Mouse (Mus musculus) kidney, adult 18-20 months (tissue): ENCODE measurements around the gene Panx3.

Source experiments
- DNase-seq: peaks from one replicate; pipeline ENCODE4 v3.0.0; 2021

Panx3 gene

DNA sequence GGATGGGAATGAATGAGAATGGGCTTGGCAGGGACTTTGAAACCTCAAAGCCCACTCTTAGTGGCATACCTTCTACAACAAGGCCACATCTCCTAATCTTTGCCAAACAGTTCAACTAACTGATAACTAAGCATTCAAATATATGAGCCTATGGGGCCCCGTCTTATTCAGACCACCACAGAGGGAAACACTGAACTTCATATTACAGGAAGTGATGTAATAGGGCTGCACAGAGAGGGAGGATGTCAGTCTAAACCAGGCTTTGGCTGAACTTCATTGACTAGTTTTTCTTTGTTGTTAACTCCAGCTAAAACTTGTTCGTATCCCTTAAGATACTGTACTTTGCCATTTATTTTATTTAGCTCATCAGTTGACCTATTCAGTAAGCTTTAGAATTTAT lies 39.1 kb downstream of the Panx3 start:
- no peak for DNase-seq

DNA sequence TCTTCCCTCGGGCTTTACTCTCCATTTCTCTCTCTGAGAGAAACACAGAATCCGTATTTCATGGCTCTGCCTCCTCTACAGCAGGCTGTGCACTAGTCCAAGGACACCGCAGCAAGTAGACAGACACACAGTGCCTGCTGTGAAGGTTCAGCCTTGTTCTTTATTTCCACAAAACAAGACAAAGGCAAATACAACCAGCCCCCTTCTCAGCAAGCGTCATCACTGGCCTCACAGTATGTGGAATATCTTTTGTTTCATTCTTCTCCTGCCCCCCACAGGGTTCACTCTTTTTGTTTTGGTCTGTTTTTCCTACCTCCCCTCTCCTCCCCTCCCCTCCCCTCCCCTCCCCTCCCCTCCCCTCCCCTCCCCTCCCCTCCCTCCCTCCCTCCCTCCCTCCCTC lies 40.5 kb downstream of the Panx3 start:
- DNase-seq = no peak

DNA sequence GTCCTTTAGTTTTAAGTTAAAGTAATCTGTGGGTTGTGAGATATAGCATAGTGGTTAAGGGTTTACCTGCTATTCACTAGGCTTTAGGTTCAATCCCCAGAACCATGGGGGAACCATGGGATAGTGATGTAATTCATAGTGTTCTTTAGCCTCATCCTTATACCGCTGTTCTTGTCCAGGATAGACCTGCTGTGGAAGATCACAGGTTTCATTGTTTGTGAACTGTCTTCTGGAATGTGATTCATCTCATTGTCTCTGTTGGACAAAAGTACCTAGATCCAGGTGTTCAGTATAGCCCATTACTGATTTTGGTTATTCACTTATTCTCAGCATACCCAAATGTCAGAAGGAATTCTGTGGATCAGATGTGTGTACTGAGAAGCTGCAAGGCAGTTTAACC lies 41.8 kb downstream of the Panx3 start:
- no peak for DNase-seq

DNA sequence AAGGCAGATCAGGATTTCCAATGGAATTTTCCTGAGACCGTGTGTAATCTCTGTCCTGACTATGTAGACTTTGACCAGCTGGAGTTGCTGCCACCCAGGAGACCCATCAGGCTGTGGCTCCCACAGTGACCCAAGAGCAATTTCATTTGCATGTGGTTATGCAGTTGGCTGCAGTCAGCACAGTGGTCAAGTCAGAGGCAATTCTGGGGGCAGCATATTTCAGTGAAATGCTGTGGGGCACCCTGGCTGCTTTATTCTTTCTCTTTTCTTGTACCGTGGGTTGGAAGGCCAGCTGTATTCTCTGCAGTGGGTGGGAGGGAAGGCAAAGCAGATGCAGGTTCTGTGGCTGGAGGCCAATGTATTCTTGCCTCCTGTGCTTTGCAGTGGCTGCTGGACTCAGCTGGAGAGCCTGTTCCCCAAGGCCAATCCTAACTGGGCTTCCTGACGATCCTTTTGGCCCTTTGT lies 42.9 kb downstream of the Panx3 start:
- DNase-seq = peak; percentile 38

DNA sequence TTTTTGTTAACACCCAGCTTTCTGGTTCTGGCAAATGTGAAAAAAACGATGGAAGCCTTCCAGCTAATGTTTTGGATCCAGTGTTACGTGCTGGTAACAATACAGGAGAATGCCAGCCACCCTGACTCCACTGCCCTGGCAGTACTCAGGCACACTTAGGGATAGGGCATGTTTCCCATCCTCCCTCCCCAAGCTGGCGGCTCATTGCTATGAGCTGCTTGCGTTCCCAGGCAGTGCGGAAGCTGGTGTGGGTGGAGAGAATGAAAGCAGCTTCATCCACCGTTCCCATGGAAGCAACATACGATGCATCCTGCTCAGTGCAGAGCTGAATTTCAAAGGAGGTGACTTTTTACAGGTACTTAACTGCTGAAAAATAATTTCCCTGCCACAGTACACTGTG lies 43.4 kb downstream of the Panx3 start:
- peak; percentile 14 for DNase-seq

DNA sequence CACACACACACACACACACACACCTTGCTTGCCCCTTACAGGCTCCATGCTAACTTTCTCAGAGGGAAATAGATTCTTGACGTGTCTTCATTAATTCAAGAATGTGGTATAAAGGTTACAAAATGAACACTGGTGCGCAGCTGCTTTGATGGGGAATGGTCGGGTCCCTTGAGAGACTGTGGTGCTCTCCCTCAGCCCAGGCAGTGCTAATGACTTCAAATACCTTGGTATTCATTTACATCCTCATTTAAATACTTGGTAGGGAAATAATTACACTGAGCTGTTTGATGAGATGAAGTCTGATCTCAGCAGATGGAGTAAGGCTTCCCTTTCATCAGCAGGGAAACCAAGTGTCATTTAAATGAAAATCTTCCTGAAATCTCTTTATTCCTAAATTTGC lies 43.9 kb downstream of the Panx3 start:
- DNase-seq = no peak

DNA sequence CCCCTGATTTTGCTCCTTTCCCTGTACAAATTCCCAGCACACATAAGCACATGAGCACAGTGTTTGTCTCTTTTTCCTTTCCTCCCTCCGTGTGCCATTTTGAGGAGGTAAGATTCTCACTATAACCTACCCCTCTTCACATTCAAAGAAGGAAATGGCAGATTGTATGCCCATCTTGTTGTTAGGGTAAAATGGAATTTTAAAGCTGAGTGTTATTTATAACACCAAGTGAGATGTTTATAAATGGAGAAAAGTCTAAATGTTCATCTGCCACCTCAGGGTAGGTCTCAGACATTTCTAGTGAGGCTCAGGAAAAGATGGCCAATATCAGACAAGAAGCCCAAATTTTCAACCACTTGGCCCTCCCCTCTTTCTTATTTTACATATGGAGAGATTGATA lies 44.5 kb downstream of the Panx3 start:
- no peak for DNase-seq

DNA sequence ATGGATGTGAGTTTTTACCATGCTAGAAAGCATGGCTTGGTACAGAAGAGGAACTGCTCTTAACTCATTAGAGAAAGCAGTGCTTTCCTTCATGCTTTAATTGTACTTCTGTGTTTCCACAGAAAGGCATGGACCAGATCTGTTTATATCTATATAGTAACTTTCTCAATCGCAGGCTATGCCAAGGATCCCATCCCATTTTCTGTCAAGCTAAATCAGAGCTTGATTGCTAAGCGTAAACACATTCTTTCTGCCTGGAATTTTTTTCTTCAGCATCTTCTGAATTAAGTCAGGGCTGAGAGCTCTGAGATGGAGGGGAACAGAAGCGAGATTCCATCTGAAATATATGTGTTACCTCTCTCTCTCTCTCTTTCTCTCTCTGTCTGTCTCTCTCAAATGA lies 45.1 kb downstream of the Panx3 start:
- no peak for DNase-seq

DNA sequence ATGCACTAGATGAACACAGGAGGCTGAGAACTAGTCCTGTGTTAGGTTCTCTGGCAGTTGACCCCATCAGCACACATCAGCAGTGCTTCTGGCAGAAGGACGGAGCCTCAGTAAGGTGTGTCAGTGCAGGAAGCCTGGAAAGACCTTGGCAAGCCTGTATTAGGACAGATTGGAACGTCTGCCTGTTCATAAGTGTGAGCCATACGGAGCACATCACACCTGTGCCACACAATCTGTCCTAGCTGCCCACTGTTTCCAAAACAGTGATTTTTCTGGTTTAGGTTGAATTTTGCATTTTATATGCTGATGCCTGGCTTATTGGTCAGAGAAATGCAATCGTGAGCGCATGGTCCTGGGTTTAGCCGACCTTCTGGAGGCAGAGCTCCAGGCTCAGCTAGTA lies 47.7 kb downstream of the Panx3 start:
- no peak for DNase-seq

DNA sequence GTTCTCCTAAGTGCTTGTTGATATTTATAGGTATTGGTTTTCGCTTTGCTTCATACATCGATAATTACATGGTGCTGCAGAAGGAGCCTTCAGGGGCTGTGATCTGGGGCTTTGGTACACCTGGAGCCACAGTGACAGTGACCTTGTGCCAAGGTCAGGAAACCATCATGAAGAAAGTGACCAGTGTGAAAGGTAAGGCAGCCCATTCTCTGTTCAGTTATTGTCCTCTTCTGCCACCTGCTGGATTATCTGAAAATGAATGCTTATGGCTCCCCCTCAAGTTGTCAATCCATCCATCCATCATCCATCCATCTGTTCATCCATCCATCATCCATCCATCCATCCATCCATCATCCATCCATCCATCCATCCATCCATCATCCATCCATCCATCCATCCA lies 52.3 kb downstream of the Panx3 start:
- peak; percentile 44 for DNase-seq

DNA sequence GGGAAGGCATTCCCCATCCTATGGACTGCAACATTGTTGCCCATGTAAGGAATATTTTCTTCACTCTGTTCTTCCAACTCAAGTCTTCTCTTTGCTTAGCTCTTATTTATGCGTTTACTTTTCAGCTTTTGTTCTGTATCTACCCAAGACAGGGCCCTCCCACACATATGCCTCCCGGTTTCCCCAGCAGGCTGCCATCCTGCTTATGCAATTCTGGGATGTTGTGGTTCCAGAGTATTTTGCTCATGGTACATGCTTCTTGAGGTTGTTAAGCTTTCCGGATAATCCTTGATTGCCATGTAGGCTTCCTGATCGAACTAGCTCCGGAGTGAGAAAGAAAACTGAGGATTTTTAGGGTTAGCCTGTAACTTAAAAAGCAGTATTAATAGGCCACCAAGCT lies 53.8 kb downstream of the Panx3 start:
- no peak for DNase-seq

DNA sequence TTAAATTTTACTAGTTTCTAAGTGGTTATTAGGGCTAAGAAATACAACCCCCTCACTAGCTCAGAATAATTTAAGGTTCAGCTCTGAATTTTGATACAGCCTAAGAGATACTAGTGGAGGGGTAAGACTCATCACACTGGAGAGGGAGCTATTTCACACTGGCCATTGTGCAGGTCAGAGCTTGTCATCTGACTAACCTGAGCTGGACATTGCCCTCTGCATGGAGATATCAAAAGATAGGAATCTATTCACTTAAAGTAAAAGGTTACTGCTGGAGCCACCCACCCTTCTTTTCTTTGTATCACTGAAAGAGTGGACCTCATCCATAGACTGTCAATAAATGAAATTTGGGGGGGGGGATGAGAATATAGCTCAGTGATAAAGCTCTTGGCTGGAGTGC lies 54.7 kb downstream of the Panx3 start:
- no peak for DNase-seq

DNA sequence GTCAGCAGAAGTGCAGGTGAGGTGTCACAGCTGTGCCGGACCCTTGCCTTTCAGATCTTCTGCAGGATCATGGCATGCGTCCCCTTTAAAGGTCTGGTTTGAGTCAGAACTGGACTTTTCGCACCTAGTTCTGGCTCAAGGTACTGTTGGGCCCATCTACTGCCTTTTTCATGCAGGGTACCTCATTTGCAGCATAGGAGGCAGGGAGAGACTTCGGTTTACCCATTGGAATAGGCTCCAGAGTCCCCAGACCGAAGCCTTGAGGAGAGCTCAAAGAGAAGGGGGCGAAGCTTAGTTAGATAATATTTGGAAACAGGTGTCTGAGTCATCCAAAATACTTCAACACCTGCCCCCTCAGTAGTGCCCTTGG lies 55.1 kb downstream of the Panx3 start:
- DNase-seq = no peak

DNA sequence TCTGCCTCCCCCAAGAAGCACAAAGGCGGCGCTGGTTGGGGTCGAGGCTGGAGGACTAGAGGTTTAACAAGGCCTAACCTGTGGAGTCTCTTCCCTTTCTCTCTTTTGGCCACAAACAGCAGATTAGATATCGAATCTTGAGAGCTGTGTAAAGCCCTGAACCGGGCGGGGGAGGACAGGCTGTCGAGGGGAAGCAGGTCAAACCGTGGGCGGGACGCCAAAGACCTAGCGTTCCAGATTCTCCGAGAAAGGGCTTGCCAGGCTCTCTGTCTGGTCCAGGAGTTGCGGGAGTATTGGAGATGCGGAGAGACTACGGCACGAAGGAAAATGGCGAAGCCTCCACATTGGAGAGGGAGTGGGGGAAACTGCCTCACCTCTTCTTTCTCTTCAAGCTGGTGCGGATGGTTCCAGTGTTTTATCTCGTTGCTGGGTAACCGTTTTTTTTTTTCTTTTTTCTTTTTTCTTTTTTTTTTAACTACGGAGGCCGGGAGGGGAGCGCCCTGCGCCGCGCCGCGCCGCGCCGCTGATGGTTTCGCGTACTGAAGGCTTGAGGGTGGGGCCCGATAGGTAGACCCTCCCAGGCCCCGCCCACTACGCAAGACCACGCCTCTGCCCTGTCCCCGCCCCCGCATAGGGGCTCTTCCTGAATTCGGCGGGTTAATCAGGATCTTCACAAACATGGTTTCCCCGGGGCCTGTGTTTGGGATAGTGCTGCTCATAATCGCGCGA lies 55.7 kb downstream of the Panx3 start, which contains the start of gene Spa17:
Gene Spa17, minus strand, starts transcription at position 541 of the 729 bp plus-strand sequence.
- DNase-seq = peak; percentile 91
